Mouse (Mus musculus) adrenal gland, postnatal 14 days (tissue): ENCODE data around the gene Fam129a. TPM values are rescaled to one million over a fixed set of nuclear protein-coding genes. Genes with fewer than 3 reads are reported as not detected.
A peak's percentile ranks its signal among the peaks of the same experiment; 100 is the strongest.

ENCODE experiments used
- DNase-seq: peaks from one replicate; pipeline ENCODE4 v3.0.0; 2021; ENCODE audit warnings: mixed read lengths
- total RNA-seq: library from RNA; stranded (reverse); gene quantifications from 2 replicates; pipeline ENCODE4 v1.2.3, GENCODE M21; 2021

Fam129a gene
- total RNA-seq, 1 experiment from 2014 or later, result 102 TPM

DNA sequence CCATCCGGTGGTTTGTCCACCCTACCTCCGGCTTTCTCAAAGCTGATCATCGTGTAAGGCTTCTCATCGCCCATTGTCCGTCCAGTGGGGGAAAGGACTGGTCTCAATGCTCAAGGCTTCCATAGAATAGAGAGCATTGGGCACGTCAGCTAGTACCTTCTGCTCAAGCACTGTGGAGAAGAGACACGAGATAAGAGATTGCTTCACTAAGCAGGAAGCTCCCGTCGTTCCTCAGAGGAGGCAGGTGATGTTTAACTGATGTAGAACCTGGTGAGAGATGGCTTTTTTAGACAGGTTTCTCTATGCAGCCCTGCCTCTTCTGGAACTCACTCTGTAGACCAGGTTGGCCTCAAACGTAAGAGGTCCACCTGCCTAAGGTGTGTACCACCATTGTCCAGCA is 93.4 kb downstream of the Fam129a start:
- DNase-seq, result no peak

GRCm38 (mm10) chr1:151664837-151665431 is 93.9 kb downstream of the Fam129a start:
- no peak for DNase-seq

GRCm38 (mm10) chr1:151667351-151668074 is 96.5 kb downstream of the Fam129a start:
- DNase-seq, result no peak

DNA sequence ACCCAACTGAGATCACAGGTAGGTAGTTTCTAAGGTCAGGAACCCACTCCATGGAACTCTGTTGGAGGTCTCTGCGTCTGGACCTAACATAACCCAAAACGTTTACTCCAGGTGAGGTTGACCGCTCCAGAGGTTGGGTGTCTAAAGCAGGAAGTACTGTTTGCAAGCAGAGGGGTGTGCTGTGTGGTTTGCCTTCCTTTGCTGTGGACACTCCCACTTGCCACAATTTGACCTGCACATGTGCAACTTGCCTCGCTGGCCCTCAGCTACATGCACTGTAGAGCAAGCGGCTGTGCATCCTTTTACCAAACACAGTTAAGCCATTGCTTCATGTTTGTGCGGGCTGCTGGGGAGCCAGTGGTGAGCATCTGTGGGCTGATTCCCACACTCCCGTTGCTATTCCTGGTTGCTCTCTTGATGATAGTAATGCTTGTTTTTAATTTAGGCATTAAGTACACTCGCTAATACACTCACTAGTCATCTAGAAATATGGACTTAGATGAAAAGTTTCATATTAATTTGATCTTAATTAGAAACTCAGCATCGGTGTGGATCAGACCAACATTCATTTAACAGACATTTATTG is 99.1 kb downstream of the Fam129a start:
- DNase-seq, result no peak

GRCm38 (mm10) chr1:151675684-151676083 is 104.7 kb downstream of the Fam129a start:
- peak; percentile 63 for DNase-seq

- DNase-seq, result no peak
Observed at GRCm38 (mm10) chr1:151677185-151677809, 106.3 kb downstream of the Fam129a start.

- DNase-seq, result no peak
Observed at GRCm38 (mm10) chr1:151677975-151678374, 107.0 kb downstream of the Fam129a start.

DNA sequence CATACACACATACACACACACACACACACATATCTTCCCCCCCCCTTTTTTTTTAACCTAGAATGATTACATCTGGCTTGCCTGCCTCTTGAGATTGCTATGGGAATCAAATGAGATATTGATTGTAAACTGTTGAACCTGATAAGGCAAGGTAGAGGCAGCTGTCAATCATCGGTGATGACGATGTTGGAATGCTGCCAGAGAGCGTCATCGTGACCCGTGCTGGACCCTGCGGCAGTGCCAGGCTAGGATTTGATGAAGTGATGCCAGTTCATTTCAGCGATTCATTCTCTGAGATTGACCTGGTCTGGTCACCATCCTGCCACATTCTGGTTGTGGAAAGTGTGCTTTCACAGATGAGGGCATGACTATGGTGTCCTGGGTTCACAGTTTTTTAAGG is 108.2 kb downstream of the Fam129a start:
- no peak for DNase-seq

DNA sequence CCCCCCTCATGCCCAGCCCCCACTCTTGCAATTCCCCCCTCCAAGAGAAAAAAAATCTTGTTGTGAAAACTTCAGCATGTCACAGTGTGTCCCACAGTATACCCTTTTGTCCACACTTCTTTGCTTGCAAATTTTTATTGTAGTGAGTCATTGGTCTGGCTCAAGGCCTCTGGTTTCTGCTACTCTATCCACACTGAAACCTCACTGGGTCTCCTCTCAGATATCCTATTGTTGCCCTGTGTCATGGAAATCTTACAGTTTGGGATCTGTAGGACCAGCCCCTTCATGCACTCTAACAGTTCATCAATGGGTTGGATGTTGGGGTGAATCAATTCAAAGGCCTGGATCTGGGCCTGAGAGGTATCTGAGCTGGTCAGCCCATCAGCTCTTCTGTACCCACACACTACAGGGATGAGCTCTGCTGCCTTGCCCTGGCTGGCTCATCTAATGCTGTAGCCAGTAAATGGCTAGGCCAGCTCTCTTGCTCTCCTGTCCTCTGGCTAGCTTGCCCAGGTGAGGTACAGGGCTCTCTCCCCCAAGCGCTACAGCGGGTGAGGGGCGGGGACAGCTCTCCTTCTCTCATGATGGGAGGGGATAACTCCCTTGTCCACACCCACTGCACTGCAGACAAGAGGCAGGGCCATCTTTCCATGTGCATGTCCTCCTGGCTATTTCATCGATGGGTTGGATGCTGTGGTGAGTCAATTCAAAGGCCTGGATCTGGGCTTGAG is 109.1 kb downstream of the Fam129a start:
- no peak for DNase-seq

- no peak for DNase-seq
Observed at GRCm38 (mm10) chr1:151680971-151681370, 110.0 kb downstream of the Fam129a start.

GRCm38 (mm10) chr1:151682896-151683295 is 111.9 kb downstream of the Fam129a start:
- no peak for DNase-seq

DNA sequence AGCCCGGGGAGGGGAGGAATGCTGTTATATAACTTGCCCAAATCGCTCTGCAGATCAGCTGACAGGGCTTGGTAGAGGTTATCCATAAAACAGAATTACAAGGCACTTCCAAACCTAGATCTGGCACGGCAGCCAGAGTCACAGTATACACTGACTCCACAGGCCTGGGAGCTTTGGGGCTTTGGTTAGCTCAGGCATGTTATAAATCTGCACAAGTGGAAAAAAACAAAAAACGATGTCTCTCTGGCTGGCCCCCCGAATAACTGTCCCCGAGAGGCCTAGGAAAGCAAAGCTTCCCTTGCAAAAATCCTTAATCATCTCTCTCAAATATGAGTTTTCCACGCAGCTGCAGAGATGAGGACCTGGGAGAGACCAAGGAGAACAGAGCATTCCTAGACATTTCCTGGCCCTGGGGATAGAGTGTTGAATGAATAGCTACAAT is 113.5 kb downstream of the Fam129a start:
- DNase-seq, result no peak

GRCm38 (mm10) chr1:151684978-151685377 is 114.0 kb downstream of the Fam129a start:
- DNase-seq, result no peak

GRCm38 (mm10) chr1:151685666-151686309 is 114.8 kb downstream of the Fam129a start:
- peak; percentile 77 for DNase-seq

- peak; percentile 24 for DNase-seq
Observed at GRCm38 (mm10) chr1:151686696-151687095, 115.7 kb downstream of the Fam129a start.

GRCm38 (mm10) chr1:151689032-151689431 is 118.0 kb downstream of the Fam129a start:
- peak; percentile 76 for DNase-seq

GRCm38 (mm10) chr1:151689561-151689960 is 118.6 kb downstream of the Fam129a start:
- peak; percentile 39 for DNase-seq

GRCm38 (mm10) chr1:151690061-151690460 is 119.1 kb downstream of the Fam129a start:
- DNase-seq, result no peak

- DNase-seq, result peak; percentile 61
Observed at GRCm38 (mm10) chr1:151690583-151691193, 119.7 kb downstream of the Fam129a start.

DNA sequence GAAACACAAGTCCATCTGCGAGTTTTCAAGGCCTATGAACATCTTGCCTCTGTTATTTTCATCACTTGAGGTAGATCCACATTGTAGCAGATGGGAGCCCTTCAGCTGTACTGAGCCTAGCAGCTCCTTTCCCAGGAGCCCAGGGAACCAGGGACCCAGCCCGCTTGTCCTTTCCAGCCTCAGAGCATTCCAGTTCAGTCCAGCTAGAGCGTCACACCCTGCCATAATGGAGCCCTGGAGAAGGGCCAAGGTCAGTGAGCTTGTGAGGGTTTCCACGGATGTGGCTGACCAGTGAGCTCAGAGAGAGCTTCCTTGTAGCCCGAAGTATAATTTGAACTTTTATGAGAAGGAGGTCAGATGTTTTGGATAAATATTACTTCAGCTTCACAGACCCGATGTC is 121.9 kb downstream of the Fam129a start:
- peak; percentile 87 for DNase-seq

DNA sequence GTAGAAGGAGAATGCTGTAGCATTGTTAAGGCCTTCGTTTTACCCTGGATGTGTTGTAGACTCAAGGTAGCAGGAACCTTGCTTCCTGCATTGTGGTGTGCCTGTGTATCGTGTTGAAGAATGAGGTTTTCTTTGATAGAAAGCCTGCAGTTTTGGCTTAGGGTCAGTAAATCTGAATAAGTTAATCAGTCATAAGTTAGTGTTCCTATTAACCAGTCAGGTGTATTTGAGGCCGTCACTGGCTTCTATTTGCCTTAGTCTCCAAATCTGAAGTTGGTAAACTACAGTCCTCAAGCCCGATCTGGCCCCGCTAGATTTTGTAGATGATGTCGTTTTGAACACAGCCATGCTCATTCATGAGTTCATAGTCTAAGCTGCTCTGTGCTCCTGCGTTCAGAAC is 125.8 kb downstream of the Fam129a start:
- DNase-seq, result no peak
